Mouse (Mus musculus): Measurements from ENCODE around the gene Ppp2r1b. TPM values are rescaled to one million over a fixed set of nuclear protein-coding genes. Genes with fewer than 3 reads are reported as not detected.
A peak's percentile ranks its signal among the peaks of the same experiment; 100 is the strongest.

Ppp2r1b gene
- 120 and 147 TPM in 2 replicates for polyA plus RNA-seq (2016; fragmentation: Nextera tagmentation; extraction: Ambion mirVana)

DNA sequence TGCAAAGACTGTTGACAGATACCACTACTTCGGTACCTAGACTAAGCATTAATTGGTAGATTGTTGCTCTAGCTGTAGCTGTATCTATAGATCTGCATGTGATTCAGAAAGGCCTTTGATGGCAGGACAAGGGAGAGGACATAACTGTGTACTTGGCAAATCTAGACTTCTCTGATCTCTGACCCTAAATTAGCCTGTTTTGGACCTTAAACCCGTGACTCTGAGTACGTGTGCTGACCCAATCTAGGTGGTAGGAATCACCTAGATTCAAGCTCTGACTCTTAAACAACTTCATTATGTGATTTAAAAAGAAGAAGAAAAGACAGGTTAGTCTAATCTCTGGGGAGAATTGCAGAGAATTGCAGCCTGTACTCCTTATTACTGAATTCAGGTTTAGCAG, at the start of gene Ppp2r1b:
Gene Ppp2r1b, plus strand, starts transcription at position 221 of the 400 bp plus-strand sequence.
- 95% methylated on average over 3 of the region's 3 CpGs for WGBS
- H3K27me3 ChIP-seq (ENCODE audit: insufficient read depth, poor library complexity, severe bottlenecking): no peaks in the 10 kb centered on the region

DNA sequence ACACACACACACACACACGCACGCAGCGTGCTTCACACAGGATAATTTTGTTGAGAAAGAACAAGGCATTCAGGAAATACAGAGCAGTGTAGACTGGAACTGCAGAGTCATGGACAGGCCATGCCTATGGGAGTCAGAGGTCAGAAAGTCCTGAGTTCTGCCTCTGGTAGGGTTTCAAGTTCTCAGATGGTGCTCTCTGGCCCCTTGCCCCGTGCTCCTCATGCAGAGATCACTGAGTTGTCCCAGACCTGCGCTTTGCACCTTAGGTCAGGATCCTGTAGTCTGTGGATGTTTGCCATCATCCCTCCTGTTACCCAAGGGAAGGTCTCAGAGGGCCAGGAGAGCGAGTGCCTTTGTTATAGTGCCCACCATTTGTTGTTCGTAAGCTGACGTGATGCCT, 48.3 kb upstream of the Ppp2r1b start:
- 90% methylated on average over 8 of the region's 8 CpGs for WGBS
- Histone ChIP-seq H3K9me3 (no peaks in the 10 kb centered on the region), H3K36me3 (peaks cover 72% of the 10 kb centered on the region), H3K4me3 (no peak overlapping the region), H3K4me1 (replicated peaks) (no peaks in the 10 kb centered on the region), H3K27ac (no peak overlapping the region), H3K27me3 (ENCODE audit: insufficient read depth, poor library complexity, severe bottlenecking) (no peaks in the 10 kb centered on the region)
- no peak for DNase-seq (ENCODE audit: low spot score)

More for the DNA sequence above, at the start of gene Ppp2r1b:
- no peak for DNase-seq (ENCODE audit: low spot score)
- peaks cover 24% of the 10 kb centered on the region for H3K36me3 ChIP-seq
- no peaks in the 10 kb centered on the region for H3K9me3 ChIP-seq
- peaks cover 4% of the 10 kb centered on the region; the same call in 1 of the 2 replicates for H3K4me1 ChIP-seq (replicated peaks)
- H3K27ac ChIP-seq: no peak within 1 kb of the TSS
- H3K4me3 ChIP-seq: no peak within 1 kb of the TSS

DNA sequence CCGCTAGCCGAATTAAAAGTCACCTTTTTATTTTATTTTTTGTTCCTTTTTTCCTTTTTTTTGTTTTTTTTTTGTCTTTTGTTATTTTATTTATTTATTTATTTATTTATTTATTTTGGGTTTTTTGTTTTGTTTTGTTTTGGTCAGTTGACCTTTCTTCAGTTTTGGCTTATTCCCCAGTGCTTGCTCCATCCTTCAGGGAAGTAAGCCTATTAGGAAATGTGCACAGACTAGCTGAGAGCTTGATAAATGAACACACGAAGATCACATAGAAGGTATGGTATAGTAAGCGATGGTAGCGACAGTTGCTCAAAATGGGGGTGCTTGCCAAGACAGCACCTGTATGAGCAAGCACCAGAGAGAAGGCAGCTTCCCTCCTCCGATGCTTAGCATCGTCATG, 47.5 kb upstream of the Ppp2r1b start:
- Histone ChIP-seq H3K36me3 (peaks cover 71% of the 10 kb centered on the region), H3K27ac (no peak overlapping the region), H3K4me3 (no peak overlapping the region), H3K9me3 (no peaks in the 10 kb centered on the region), H3K4me1 (replicated peaks) (no peaks in the 10 kb centered on the region), H3K27me3 (ENCODE audit: insufficient read depth, poor library complexity, severe bottlenecking) (no peaks in the 10 kb centered on the region)
- DNase-seq (ENCODE audit: low spot score): no peak
- 97% methylated on average over 7 of the region's 7 CpGs for WGBS

DNA sequence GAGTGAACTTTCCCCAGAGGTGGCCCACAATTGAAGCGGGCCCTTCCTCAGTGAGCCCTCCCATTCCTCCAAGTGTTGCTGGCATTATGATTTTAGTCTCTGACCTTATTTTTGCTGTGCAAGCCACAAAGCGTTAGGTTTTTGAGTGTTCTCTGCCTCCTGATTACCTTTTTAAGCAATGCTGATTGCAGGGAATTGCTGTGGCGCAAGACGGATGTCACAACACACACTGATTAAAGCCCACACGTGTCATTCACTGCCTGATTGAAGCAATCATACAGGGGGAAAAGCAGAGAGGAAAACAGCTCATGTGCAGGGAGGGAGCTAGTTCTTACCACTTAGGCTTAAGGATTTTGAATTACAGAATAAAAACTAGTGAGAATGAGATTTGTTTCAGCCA, 46.7 kb upstream of the Ppp2r1b start:
- peaks cover 73% of the 10 kb centered on the region for H3K36me3 ChIP-seq
- 89% methylated on average over 5 of the region's 5 CpGs for WGBS
- no peak for DNase-seq (ENCODE audit: low spot score)

DNA sequence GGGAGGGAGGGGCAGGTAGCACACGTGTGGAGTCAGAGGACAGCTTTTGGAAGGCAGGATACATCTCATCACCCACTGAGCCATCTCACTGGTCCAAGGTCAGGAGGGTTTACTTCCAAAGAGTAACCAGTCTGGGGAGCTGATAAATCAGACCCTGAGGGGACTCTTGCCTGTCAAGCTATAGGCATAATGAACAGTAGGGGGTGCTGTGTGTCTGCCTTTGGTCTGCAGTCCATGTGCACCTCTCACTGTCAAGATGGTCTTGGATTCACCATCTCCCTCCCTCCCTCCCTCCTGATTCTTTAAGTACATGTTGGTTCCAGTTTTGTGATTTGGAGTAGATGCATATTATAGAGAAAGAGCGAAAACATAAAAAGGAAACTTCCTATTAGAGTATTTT, 44.1 kb upstream of the Ppp2r1b start:
- no peaks in the 10 kb centered on the region for H3K4me1 ChIP-seq (replicated peaks)
- no peaks in the 10 kb centered on the region for H3K9me3 ChIP-seq
- no peak overlapping the region for H3K4me3 ChIP-seq
- H3K36me3 ChIP-seq: peaks cover 74% of the 10 kb centered on the region
- H3K27ac ChIP-seq: no peak overlapping the region
- 52% methylated on average over 2 of the region's 2 CpGs for WGBS
- peak; percentile 10 for DNase-seq (ENCODE audit: low spot score)
- no peaks in the 10 kb centered on the region for H3K27me3 ChIP-seq (ENCODE audit: insufficient read depth, poor library complexity, severe bottlenecking)

More for the DNA sequence above, 46.7 kb upstream of the Ppp2r1b start:
- Histone ChIP-seq H3K4me1 (replicated peaks) (no peaks in the 10 kb centered on the region), H3K27ac (no peak overlapping the region), H3K9me3 (no peaks in the 10 kb centered on the region), H3K27me3 (ENCODE audit: insufficient read depth, poor library complexity, severe bottlenecking) (no peaks in the 10 kb centered on the region), H3K4me3 (no peak overlapping the region)

DNA sequence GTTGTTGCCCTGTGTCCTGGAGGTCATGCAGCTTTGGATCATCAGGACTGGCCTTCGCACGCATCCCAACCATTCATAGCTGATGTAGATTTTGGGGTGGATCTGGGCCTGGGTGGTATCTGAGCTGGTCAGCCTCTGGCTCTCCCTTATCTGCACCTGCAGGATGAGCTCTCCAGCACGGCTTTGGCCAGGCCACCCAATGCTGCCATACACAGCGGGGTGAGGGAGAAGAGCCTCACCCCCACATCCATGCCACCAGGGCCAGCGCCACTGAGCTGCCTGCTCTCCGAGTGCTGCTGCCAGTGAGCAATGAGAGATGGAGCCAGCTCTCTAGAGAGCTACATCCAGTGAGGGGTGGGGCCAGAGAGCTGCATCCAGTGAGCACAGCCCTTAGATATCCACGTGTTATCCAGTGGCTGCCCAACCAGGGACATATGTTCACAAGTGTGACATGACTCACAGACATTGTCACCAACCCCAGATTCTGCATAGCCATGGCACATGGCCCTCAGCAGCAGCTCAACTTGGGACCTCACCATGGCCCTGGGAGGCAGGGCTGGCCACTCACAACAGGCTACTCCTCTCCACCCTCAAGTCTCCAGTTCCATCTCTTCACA, 41.9 kb upstream of the Ppp2r1b start:
- WGBS: 88% methylated on average over 7 of the region's 7 CpGs

DNA sequence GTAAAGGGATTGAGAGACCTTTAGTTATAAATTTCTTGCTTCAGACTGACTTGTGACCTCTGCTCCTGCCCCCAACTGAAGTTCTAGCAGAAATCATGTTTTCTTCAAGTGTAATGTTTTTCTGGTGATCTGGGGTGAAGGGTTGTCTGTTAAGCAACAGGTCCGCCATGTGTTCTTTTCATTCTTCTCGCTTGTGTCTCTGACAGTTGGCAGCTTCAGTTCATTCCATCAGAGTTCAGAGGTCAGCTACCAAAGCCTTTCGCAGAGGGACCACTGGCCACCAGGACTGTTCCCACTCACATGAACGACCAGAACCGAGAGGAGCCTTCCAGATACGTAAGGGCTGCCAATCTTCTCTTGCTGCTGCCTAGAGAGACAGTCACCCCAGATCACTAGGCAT, 36.6 kb upstream of the Ppp2r1b start:
- H3K4me1 ChIP-seq (replicated peaks): no peaks in the 10 kb centered on the region
- WGBS: 80% methylated on average over 6 of the region's 6 CpGs
- H3K4me3 ChIP-seq: no peak overlapping the region
- peaks cover 91% of the 10 kb centered on the region for H3K36me3 ChIP-seq
- no peaks in the 10 kb centered on the region for H3K9me3 ChIP-seq
- no peak for DNase-seq (ENCODE audit: low spot score)
- H3K27ac ChIP-seq: no peak overlapping the region
- no peaks in the 10 kb centered on the region for H3K27me3 ChIP-seq (ENCODE audit: insufficient read depth, poor library complexity, severe bottlenecking)

More for the DNA sequence above, 41.9 kb upstream of the Ppp2r1b start:
- no peaks in the 10 kb centered on the region for H3K4me1 ChIP-seq (replicated peaks)
- H3K4me3 ChIP-seq: no peak overlapping the region
- no peaks in the 10 kb centered on the region for H3K9me3 ChIP-seq
- H3K27ac ChIP-seq: no peak overlapping the region
- no peaks in the 10 kb centered on the region for H3K27me3 ChIP-seq (ENCODE audit: insufficient read depth, poor library complexity, severe bottlenecking)
- peaks cover 81% of the 10 kb centered on the region for H3K36me3 ChIP-seq
- DNase-seq (ENCODE audit: low spot score): no peak

DNA sequence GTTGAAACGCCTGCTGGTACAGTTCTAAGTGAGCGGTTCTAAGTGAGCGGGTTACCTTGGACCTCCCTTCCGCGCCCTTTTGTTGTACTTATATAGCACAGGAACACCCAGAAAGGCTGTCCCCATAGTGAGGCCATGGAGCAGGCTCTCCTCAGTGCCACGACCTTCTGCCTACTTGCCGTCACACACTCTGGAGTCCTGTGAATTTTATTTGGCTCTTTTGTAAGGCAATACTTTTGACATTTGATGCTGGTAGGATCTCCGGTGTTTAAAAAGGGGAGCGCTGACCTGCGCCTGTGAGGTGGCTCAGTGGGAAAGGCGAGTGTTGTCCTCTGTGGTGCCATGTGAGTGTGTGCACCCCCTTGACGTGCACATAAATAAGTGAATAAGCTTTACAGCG, 36.0 kb upstream of the Ppp2r1b start:
- Histone ChIP-seq H3K9me3 (no peaks in the 10 kb centered on the region), H3K4me1 (replicated peaks) (no peaks in the 10 kb centered on the region), H3K27ac (no peak overlapping the region), H3K36me3 (peaks cover 91% of the 10 kb centered on the region), H3K27me3 (ENCODE audit: insufficient read depth, poor library complexity, severe bottlenecking) (no peaks in the 10 kb centered on the region), H3K4me3 (no peak overlapping the region)
- DNase-seq (ENCODE audit: low spot score): no peak
- WGBS: 89% methylated on average over 13 of the region's 13 CpGs

DNA sequence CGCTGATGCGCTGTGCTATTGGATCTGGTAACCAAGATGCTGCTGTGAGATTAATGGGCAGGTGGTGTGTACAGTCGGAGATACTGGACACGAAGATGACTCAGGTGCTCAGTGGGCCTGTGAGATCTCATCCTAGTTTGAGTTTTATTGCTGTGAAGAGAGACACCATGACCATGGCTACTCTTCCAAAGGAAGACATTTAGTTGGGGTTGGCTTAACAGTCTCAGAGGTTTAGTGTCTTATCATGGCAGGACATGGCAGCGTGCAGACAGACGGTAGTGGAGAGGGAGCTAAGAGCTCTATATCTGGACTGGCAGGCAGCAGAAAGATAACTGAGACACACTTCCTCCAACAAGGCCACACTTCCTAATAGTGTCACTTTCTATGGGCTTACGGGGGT, 33.9 kb upstream of the Ppp2r1b start:
- peaks cover 90% of the 10 kb centered on the region for H3K36me3 ChIP-seq
- WGBS: 93% methylated on average over 7 of the region's 7 CpGs

DNA sequence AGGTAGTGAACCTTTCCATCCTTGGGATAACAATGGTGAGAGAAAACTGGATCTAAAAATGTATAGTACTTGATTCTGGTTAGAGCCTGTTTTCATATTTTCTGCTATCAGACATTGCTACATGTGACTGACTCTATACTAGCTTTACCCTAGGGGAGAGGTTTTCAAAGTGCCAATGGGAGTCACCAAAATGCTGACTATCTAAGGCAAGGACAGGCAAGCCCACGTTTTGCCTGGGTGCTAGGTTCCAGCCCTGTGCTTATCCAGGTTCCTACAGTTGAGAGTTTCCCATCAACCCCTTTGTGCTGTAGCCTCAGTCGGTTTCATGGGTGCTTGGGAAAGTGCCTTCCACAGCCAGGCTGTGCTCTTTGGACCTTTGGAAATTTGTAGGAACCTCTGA, 33.4 kb upstream of the Ppp2r1b start:
- peaks cover 90% of the 10 kb centered on the region for H3K36me3 ChIP-seq
- H3K27ac ChIP-seq: no peak overlapping the region
- no peaks in the 10 kb centered on the region for H3K9me3 ChIP-seq
- no peaks in the 10 kb centered on the region for H3K4me1 ChIP-seq (replicated peaks)
- no peak for DNase-seq (ENCODE audit: low spot score)
- WGBS: 73% methylated on average over 2 of the region's 2 CpGs
- no peak overlapping the region for H3K4me3 ChIP-seq
- no peaks in the 10 kb centered on the region for H3K27me3 ChIP-seq (ENCODE audit: insufficient read depth, poor library complexity, severe bottlenecking)

More for the DNA sequence above, 33.9 kb upstream of the Ppp2r1b start:
- Histone ChIP-seq H3K4me1 (replicated peaks) (no peaks in the 10 kb centered on the region), H3K4me3 (no peak overlapping the region), H3K27me3 (ENCODE audit: insufficient read depth, poor library complexity, severe bottlenecking) (no peaks in the 10 kb centered on the region), H3K27ac (no peak overlapping the region), H3K9me3 (no peaks in the 10 kb centered on the region)
- DNase-seq (ENCODE audit: low spot score): no peak

DNA sequence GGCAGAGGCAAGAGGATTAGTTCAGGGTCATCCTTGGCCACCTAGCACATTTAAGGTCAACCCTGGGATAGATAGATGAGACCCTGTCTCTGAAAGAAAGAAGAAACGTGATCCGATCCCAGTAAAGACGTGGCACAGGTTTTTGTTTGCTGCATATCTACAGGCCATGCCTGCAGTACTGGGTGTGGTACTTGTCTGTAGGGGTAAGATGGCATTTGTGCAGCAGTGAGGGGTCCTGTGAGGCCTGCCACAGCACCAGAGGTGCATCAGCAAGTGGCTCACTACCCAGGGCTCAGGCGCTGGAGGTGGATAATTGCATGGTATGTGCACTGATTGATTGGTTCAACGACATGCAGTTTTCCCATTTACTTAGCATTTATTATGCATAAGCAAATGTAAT, 31.3 kb upstream of the Ppp2r1b start:
- Histone ChIP-seq H3K27ac (no peak overlapping the region), H3K27me3 (ENCODE audit: insufficient read depth, poor library complexity, severe bottlenecking) (no peaks in the 10 kb centered on the region), H3K4me3 (no peak overlapping the region), H3K4me1 (replicated peaks) (no peaks in the 10 kb centered on the region), H3K36me3 (peaks cover 87% of the 10 kb centered on the region), H3K9me3 (no peaks in the 10 kb centered on the region)
- no peak for DNase-seq (ENCODE audit: low spot score)
- WGBS: 94% methylated on average over 5 of the region's 5 CpGs

DNA sequence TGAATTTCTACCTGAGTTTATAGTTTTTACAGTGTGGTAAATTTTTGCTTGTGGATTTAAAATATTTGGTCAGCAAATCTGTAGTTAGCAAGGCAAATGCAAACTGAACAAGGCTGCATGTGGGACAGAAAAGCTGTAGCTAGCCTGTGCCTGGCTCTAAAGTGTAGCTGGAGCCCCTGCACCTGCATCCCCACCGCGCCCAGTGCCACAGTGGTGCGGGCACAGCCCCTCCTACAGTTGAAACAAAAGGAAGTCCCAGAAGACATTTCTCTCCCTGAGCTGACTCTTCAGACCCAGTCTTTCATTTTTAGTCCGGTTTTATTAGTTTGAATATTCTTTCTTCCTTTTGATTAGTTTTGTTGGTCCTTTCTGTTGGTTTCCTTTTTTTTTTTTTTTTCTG, 29.4 kb upstream of the Ppp2r1b start:
- DNase-seq (ENCODE audit: low spot score): no peak
- no peak overlapping the region for H3K4me3 ChIP-seq
- no peak overlapping the region for H3K27ac ChIP-seq
- H3K27me3 ChIP-seq (ENCODE audit: insufficient read depth, poor library complexity, severe bottlenecking): no peaks in the 10 kb centered on the region
- peaks cover 78% of the 10 kb centered on the region for H3K36me3 ChIP-seq
- no peaks in the 10 kb centered on the region for H3K9me3 ChIP-seq
- WGBS: 95% methylated on average over 4 of the region's 4 CpGs
- H3K4me1 ChIP-seq (replicated peaks): no peaks in the 10 kb centered on the region

DNA sequence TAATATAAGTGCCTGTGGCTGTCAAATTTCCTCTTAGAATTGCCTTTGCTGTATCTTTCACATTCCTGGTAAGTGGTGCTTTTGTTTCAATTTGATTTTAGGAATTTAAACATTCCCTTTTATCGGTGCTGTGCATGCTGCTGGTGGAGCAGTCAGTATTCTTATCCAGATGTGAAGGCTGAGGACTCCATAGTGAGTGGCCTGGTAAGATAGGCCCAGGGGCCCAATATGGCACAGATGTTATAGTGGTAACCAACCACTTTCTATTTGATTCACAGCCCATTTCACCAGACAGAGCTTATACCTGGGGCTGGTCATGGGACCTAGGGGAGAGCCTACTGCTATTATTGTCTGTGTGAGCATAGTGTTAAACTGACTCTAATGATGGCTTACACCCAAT, 28.6 kb upstream of the Ppp2r1b start:
- no peak for DNase-seq (ENCODE audit: low spot score)
- 93% methylated on average over 1 of the region's 1 CpGs for WGBS
- Histone ChIP-seq H3K36me3 (peaks cover 77% of the 10 kb centered on the region), H3K27me3 (ENCODE audit: insufficient read depth, poor library complexity, severe bottlenecking) (no peaks in the 10 kb centered on the region), H3K9me3 (no peaks in the 10 kb centered on the region), H3K27ac (no peak overlapping the region), H3K4me3 (no peak overlapping the region), H3K4me1 (replicated peaks) (no peaks in the 10 kb centered on the region)

DNA sequence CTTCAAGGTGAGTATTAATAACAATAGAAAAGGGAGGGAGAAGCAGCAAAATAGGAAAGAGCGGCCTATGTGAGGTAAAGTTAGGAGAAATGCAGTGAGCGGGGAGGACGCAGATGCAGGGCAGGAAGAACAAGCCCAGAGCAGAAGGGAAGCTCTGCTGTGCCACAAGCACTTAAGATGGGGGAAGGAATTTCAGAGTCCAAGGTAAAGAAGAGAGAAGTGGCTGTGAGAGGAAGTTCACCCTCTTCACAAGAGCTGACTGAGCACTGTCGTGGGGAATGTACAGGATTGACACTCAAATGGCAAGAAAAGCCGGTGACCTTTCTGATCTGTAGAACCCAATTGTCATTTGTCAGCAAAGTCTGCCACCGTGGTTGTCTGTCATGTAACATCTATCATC, 27.1 kb upstream of the Ppp2r1b start:
- Histone ChIP-seq H3K36me3 (peaks cover 77% of the 10 kb centered on the region), H3K27ac (no peak overlapping the region), H3K27me3 (ENCODE audit: insufficient read depth, poor library complexity, severe bottlenecking) (no peaks in the 10 kb centered on the region), H3K4me1 (replicated peaks) (no peaks in the 10 kb centered on the region), H3K4me3 (no peak overlapping the region), H3K9me3 (no peaks in the 10 kb centered on the region)
- no peak for DNase-seq (ENCODE audit: low spot score)
- WGBS: 94% methylated on average over 6 of the region's 6 CpGs

All from hindbrain, embryonic 10.5 days (tissue).